Comparison of ENCODE assay signal across 23 mouse cellular contexts in the genomic region with DNA sequence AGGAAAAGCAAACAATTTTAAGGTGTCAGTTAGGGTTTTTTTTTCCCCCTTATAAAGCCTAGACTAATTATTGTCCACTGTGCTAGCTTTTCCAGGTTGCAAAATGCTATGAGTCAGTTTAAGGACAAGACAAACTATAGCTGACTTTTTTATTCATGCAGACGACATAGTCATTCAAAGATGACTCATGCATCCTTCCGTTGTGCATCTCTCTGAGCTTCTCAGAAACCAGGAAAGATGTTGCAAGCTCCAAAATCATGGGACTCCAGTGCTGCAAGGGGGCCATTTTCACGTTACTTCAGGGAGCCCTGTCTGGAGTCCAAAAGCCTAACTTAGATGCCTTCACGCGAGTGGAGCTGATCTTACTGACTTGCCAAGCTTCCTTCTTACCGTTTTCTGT. TPM values are rescaled to one million over a fixed set of nuclear protein-coding genes. Genes with fewer than 3 reads are reported as not detected.
DNase-seq lines count a peak whose midpoint lies in the region; ATAC-seq and TF ChIP-seq lines count a peak whose summit lies in the region.
"Had no signal": no experiment of that assay in that cellular context is flagged by ENCODE, and none has a peak within 500 bp of the region (broad histone marks: within the 10 kb centered on the region; RNA-seq: fewer than 3 reads in every experiment).

No protein-coding gene starts in this region.

- TF ChIP-seq CTCF in lung, postnatal 0 days (IDR thresholded peaks at IDR 0.05), result no peak
- no peak for TF ChIP-seq CTCF in lung, adult 2 months (IDR thresholded peaks at IDR 0.05; ENCODE audit: insufficient read depth, low read length)
- no peak for TF ChIP-seq CTCF in bone marrow macrophage, adult 2 months (IDR thresholded peaks at IDR 0.05; ENCODE audit: low read depth, low read length)

- no peak overlapping the region for H3K27ac ChIP-seq in lung, postnatal 0 days (ENCODE audit: low read length)
- H3K27ac ChIP-seq in bone marrow macrophage, adult 2 months (ENCODE audit: insufficient read depth, low read depth, low read length), result peak overlapping the region; percentile 98
- H3K27ac ChIP-seq: forebrain, embryonic 15.5 days; left cerebral cortex, adult 2 months; midbrain, embryonic 12.5 days; stomach, postnatal 0 days had no signal

- TF ChIP-seq POLR2A in lung, adult 2 months (IDR thresholded peaks at IDR 0.05; ENCODE audit: borderline replicate concordance, extremely low read depth, low read depth, low read length), result no peak
- no peak for TF ChIP-seq POLR2A in bone marrow macrophage, adult 2 months (IDR thresholded peaks at IDR 0.05; ENCODE audit: borderline replicate concordance, low read depth, low read length)

- 70% methylated on average over 6 of the region's 6 CpGs for WGBS in lung, postnatal 0 days
- WGBS in lung, adult 2 months, result 58% methylated on average over 6 of the region's 6 CpGs

- H3K9me3 ChIP-seq in lung, postnatal 0 days (ENCODE audit: low read length), result no peaks in the 10 kb centered on the region
- H3K9me3 ChIP-seq: forebrain, embryonic 15.5 days; midbrain, embryonic 12.5 days had no signal

- no peaks in the 10 kb centered on the region for H3K36me3 ChIP-seq in lung, postnatal 0 days (ENCODE audit: insufficient read depth, low read length)
- H3K36me3 ChIP-seq: forebrain, embryonic 15.5 days; midbrain, embryonic 12.5 days had no signal

- H3K4me1 ChIP-seq in lung, postnatal 0 days (ENCODE audit: insufficient read depth, low read depth, low read length), result no peaks in the 10 kb centered on the region; the same call in 1 of the 2 replicates
- H3K4me1 ChIP-seq in lung, adult 2 months (ENCODE audit: control insufficient read depth, insufficient read depth, low read length), result 0 out of 2 replicates have a peak, but pooled peaks cover 3% of the 10 kb centered on the region
- H3K4me1 ChIP-seq in bone marrow macrophage, adult 2 months (ENCODE audit: control insufficient read depth, insufficient read depth, low read length), result peaks cover 76% of the 10 kb centered on the region
- H3K4me1 ChIP-seq: forebrain, embryonic 15.5 days; midbrain, embryonic 12.5 days had no signal

- no peaks in the 10 kb centered on the region for H3K27me3 ChIP-seq in lung, postnatal 0 days (replicated peaks; ENCODE audit: insufficient read depth, low read length)
- H3K27me3 ChIP-seq: forebrain, embryonic 15.5 days; midbrain, embryonic 12.5 days had no signal

- TF ChIP-seq EP300 in lung, postnatal 0 days (IDR thresholded peaks at IDR 0.05), result peak; percentile 54; the same call in 1 of the 2 replicates

- H3K4me2 ChIP-seq in lung, postnatal 0 days (replicated peaks; ENCODE audit: low read depth, low read length), result no peak overlapping the region
- H3K4me2 ChIP-seq: forebrain, embryonic 15.5 days; heart, embryonic 11.5 days; midbrain, embryonic 12.5 days had no signal

- no peak overlapping the region for H3K4me3 ChIP-seq in lung, postnatal 0 days (ENCODE audit: low read depth, low read length)
- H3K4me3 ChIP-seq in lung, adult 2 months (replicated peaks; ENCODE audit: extremely low read depth, low read depth, low read length), result no peak overlapping the region
- no peak overlapping the region for H3K4me3 ChIP-seq in bone marrow macrophage, adult 2 months (ENCODE audit: insufficient read depth, low read length)
- H3K4me3 ChIP-seq: forebrain, embryonic 15.5 days; left cerebral cortex, adult 2 months; midbrain, embryonic 12.5 days had no signal

- DNase-seq in frontal cortex, postnatal 14 days (ENCODE audit: low spot score in 2 of 2), result no peak
- DNase-seq in lung, postnatal 0 days (ENCODE audit: low spot score), result peak; percentile 64
- no peak for DNase-seq in lung, adult 2 months
- DNase-seq in cerebellum, adult 18-20 months, result no peak
- no peak for DNase-seq in c-Kit-positive CD71-positive TER-119-positive erythroid progenitor cells, embryonic 14.5 days (ENCODE audit: low spot score)
- DNase-seq: adrenal gland, postnatal 36 days; cerebellum, adult 2 months; embryo, embryonic 11 days; kidney, adult 2 months; thymus, postnatal 4 days had no signal

- no peak overlapping the region for H3K9ac ChIP-seq in lung, postnatal 0 days (replicated peaks; ENCODE audit: low read depth)
- H3K9ac ChIP-seq: forebrain, embryonic 15.5 days; midbrain, embryonic 12.5 days had no signal

- ATAC-seq in frontal cortex, adult (ENCODE audit: low TSS enrichment), result peak; percentile 90
- ATAC-seq in lung, postnatal 0 days, result peak; percentile 40; the same call in 1 of the 2 replicates
- peak; percentile 95 for ATAC-seq in megakaryocyte progenitor cell, adult 5-6 weeks (replicated peaks; ENCODE audit: poor library complexity)
- ATAC-seq: forebrain, embryonic 15.5 days had no signal

RNA-seq across cellular contexts. Expression of gene C9, which starts 33.8 kb away (rescaled TPM):
- polyA plus RNA-seq in lung, postnatal 0 days (2015; fragmentation: Nextera tagmentation; extraction: Ambion mirVana), result not detected in 2 replicates
- polyA plus RNA-seq in lung, adult 2 months (2012; rRNA removed), result not detected in 2 replicates
- polyA plus RNA-seq in bone marrow macrophage, adult 2 months (2012; ENCODE audit: insufficient read depth, insufficient read length, missing spikeins), result not detected in 2 replicates
- not detected in 2 replicates for total RNA-seq in megakaryocyte progenitor cell, adult 5-6 weeks (2015)
- total RNA-seq in megakaryocyte progenitor cell, adult 5-6 weeks (2017), result not detected in 2 replicates
- total RNA-seq: ES-E14; gastrocnemius, adult 8-10 months; hematopoietic stem cell, adult 5-6 weeks; left cerebral cortex, adult 2 months had no signal
- polyA plus RNA-seq: cerebellum, adult 2 months; forebrain, embryonic 15.5 days; heart, embryonic 11.5 days; kidney, adult 2 months; limb, embryonic 11.5 days; spleen, adult 2 months; stomach, postnatal 0 days had no signal

Comparison
In these comparisons a context has a peak if more than half of its experiments do, and no peak if none do; other contexts are left out.
1. ATAC-seq: peak in every context shown above with its lines; median percentile 95 in megakaryocyte progenitor cell, adult 5-6 weeks; 90 in frontal cortex, adult; 40 in lung, postnatal 0 days.